Mouse (Mus musculus) ES-E14 (cell line): ENCODE measurements around the gene Pola2.

Experiments
- CHD2 ChIP-seq: IDR thresholded peaks from 2 replicates; pipeline ENCODE4 v1.6.1; 2014; ENCODE audit warnings: mild to moderate bottlenecking, low read depth, low read length, inconsistent platforms
- HCFC1 ChIP-seq: IDR thresholded peaks from 2 replicates; pipeline ENCODE4 v1.6.1; 2012; ENCODE audit warnings: low read length, inconsistent platforms, borderline replicate concordance; ENCODE audit not compliant: insufficient read depth
- MAFK ChIP-seq: IDR thresholded peaks from 2 replicates; pipeline ENCODE4 v1.6.1; 2014; ENCODE audit warnings: mild to moderate bottlenecking, low read depth, low read length, inconsistent platforms; ENCODE audit not compliant: insufficient read depth

DNA sequence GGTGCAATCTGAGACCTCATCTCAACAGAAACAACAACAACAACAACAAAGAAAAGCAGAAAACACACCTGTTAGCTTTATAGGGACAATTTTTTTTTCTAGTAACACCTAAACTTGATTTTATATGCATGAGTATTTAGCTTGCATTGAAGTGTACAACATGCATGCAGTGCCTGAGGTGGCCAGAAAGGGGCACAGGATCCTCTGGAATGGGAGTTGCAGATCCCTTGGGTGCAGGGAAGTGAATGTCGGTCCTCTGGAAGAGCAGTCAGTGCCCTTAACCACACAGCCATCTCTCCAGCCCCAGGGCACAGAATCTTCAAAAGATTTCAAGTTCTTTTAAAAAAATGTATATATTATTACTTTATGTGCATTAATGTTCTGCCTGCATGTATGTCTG lies 1.4 kb downstream of the Pola2 start:
- TF ChIP-seq MAFK (no peak), CHD2 (no peak), HCFC1 (no peak)
